Mouse (Mus musculus) ovary, postnatal 36 days (tissue): Measurements from ENCODE around the gene Narfl.
A peak's percentile ranks its signal among the peaks of the same experiment; 100 is the strongest.

Experiments
- DNase-seq: peaks from one replicate; pipeline ENCODE4 v3.0.0; 2022; ENCODE audit warnings: low spot score, mixed read lengths

Gene Narfl

DNA sequence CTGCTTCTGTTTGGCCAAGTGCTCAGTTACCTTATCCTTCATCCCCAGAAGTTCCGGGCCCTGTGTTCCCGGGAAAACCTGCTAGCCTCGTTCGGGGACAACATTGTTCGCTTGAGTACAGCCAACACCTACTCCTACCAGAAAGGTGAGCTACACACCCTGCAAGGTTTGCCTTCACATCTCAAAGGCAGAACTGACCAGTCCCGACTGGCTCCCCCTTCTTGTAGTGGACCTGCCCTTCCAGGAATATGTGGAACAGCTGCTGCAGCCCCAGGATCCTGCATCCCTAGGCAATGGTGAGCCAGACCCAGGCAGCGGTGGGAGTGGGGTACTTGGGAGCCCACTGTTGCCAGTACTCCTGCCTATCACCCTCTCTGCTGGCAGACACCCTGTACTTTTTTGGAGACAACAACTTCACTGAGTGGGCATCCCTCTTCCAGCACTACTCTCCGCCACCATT is 56.0 kb downstream of the Narfl start:
- no peak for DNase-seq

DNA sequence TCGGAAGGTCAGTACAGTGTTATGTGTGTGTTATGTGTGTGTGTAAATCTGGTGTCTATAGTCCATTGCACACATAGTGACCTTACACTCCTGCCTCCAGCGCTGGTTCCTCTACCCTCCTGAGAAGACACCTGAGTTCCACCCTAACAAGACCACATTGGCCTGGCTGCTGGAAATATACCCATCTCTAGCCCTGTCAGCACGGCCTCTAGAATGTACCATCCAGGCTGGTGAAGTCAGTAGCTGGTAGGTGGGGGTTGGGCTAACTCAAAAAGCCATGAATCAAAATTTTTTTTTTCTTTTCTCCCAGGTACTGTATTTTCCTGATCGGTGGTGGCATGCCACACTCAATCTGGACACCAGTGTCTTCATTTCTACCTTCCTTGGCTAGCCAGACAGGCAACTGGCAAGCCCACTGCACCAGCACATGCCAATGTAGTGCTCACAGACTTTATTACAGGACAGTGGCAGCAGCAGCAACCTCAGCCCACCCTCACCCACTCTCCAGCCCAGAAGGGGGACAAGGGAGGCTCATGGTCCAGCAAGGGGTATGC is 56.7 kb downstream of the Narfl start:
- DNase-seq: no peak

DNA sequence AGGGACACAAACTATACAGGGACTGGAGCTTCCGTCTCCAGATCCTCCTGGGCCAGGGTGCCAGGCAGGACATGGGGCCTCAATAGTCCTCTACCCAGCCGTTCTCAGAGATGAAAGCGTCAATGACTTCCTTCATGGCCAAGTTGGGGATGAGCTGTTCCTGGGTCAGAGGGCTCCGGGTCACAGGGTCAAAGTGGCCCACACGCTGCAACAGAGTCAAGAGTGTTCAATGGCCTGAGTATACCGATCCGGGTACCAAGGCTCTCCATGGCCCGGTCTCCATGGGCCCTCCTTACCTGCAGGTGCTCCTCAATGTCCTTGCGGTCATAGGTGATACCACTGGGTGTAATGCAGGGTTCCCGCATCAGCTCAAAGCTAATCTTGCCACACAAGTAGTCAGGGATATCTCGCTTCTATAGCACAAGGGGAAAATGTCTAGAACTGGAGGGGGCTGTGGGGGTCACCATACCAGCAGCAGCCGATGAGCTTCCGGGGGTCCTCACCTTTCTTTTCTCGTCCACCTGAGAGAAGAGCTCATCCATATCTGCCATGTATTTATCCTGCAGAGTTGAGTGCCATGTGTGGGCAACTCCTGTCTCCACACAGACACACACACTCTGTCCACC is 57.3 kb downstream of the Narfl start:
- no peak for DNase-seq

DNA sequence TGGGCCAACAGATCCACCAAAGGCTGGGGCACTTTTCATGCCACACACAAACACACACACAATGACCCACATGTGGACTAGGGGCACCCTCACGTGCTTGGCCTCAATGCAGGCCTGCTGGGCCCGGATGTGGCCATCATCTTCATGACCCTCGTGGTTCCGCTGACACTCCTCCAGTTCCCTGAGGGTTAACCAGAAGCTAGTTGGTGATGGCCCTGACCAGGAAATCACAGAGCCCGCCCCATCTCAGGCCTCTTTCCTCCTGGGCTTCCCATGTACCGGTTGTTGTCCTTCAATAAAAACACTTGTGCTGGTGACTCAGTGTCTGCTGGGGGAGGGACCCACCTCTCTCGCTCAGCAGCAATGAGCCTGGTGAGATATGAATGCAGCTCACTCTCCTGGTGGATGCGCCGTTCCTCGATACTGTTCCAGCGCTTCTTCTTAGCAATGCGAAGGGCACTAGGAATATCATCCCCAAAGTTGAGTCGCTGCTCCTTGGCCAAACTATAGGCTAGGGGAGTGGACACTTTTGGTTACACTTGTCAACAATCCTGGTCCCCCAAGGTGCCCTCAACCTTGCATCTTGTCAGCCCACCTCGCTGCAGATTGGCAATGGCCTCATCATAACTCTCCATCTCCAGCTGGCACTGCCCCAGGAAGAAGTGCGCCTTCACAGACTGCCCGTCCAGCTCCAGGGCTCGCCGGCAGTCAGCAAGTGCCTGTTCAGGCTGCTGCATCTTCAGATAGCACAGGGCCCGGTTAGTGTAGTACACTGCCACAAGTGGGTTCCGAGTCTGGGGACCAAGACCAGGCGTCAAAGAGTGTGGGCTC is 58.1 kb downstream of the Narfl start:
- DNase-seq: peak; percentile 48

DNA sequence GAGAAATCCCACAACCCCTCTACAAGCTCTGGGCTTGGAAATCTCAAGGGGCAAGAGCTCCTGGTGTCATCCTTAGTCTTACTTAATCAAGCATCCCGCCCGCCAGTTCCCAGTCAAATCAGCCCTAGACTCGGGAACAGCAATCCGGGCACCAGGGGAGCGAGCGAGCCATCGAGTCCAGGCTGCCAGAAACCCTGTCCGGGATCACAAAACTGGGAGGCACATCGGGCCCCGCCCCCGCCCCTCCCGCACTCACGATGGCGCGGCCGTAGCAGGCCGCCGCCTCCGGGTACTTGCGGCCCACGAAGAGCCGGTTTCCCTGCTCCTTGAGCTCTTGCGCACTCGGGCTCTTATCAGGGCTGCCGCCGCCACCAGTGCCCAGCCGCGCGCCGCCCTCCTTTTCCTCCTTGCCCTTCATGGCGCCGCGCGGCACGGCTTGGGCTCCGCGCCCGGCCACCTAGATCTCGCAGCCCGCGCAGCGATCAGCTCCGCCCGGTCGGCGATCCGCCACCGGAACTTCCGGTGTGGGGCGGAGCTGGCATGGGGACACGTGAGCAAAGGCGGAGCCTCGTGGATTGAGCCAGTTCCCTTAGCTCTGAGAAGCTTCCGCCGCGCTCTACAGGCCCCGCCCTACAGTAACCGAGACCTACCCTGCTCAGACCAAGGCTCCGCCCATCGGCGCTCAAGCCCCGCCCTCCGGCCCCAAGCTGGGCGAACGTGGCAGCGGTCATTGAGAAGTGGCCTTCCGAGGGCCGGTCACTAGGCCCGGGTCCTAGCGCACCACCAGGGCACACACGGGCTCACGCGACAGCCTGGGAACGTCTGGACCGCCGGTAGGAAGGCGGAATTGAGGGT is 59.1 kb downstream of the Narfl start:
- DNase-seq: peak; percentile 99
